Mouse (Mus musculus): ENCODE measurements around the gene Rit1.
"Not testable (repeated sequence)": the region's sequence is repeated elsewhere in the genome, so short reads cannot be mapped to it uniquely, and the experiment has no call there.

Gene Rit1

GRCm38 (mm10) chr3:88738641-88739040 lies 22.0 kb downstream of the Rit1 start:
- peak; percentile 42 for DNase-seq (ENCODE audit: extremely low spot score, low spot score)

DNA sequence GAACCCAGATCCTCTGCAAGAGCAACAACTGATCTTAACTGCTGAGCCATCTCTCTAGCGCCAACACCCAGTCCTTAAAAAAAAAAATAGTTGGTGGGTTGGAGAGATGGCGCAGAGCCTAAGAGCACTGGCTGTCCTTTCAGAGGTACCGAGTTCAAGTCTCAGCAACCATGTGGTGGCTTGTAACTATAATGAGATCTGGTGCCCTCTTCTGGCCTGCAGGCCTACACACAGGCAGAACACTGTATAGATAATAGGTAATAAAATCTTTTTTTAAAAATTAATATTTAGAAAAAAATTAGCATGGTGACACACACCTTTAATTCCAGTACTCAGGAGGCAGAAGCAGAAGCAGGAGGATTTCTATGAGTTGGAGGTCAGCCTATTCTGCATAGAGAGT lies 23.5 kb downstream of the Rit1 start:
- DNase-seq (ENCODE audit: extremely low spot score, low spot score) = no peak

DNA sequence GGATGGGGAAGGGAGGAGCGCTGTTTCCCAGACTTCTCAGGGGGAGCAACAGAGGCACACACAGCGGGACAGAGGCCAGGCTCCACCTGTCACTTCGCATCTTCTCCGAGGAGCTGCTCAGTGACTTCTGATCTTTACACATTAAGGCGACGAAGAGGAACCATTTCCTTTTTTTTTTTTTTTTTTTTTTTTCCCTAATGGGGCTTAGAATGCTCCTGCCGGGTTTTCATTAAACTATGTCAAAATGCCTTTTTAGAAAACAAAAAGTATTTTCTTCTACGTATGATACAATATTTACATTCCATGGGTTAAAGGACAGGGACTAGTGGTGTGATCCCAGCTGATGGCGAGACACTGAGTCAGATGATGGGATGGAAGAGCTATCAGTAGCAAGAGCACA lies 28.9 kb downstream of the Rit1 start:
- no peak for DNase-seq (ENCODE audit: extremely low spot score, low spot score)

- no peak for DNase-seq (ENCODE audit: extremely low spot score, low spot score)
Observed at GRCm38 (mm10) chr3:88746139-88746870, 29.7 kb downstream of the Rit1 start.

DNA sequence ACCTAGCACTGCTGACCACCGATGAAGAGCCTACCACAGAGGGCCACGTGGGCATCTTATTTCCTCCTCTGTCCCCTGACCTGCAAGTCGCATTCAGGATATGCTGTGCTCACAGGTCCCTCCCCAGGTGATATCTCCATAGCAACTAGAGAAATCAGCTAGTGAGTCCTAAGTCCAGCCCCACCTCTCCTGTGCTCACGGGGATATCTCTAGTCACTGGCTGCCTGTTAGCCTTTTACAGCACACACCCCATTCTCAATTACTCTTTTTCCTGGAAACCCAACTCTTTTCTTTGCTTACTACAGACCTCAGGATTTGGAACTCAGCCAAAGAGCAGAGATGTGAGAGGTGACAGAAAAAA lies 30.2 kb downstream of the Rit1 start:
- no peak for DNase-seq (ENCODE audit: extremely low spot score, low spot score)

DNA sequence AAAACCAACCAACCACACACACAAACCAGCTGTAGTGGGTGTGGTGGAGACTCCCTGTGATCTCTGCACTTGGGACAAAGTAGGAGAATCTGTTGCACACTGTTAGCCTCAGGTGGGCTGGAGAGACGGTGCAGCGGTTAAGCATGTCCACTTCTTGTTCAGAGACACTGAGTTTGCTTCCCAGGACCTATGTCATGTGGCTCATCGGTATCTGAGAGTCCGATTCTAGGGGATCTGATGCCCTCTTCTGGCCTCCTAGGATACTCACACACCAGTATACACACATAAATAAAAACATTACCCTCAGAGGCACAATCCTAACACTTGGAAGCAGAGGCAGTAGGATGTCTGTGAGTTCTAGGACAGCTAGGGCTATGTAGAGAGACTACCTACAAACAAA lies 37.6 kb downstream of the Rit1 start:
- DNase-seq (ENCODE audit: extremely low spot score, low spot score) = no peak

GRCm38 (mm10) chr3:88755541-88755940 lies 38.9 kb downstream of the Rit1 start:
- DNase-seq (ENCODE audit: extremely low spot score, low spot score) = no peak

GRCm38 (mm10) chr3:88756276-88756675 lies 39.6 kb downstream of the Rit1 start:
- DNase-seq (ENCODE audit: extremely low spot score, low spot score) = peak; percentile 45

- peak; percentile 39 for DNase-seq (ENCODE audit: extremely low spot score, low spot score)
Observed at GRCm38 (mm10) chr3:88758045-88758500, 41.4 kb downstream of the Rit1 start.

GRCm38 (mm10) chr3:88761619-88762018 lies 45.0 kb downstream of the Rit1 start:
- no peak for DNase-seq (ENCODE audit: extremely low spot score, low spot score)

DNA sequence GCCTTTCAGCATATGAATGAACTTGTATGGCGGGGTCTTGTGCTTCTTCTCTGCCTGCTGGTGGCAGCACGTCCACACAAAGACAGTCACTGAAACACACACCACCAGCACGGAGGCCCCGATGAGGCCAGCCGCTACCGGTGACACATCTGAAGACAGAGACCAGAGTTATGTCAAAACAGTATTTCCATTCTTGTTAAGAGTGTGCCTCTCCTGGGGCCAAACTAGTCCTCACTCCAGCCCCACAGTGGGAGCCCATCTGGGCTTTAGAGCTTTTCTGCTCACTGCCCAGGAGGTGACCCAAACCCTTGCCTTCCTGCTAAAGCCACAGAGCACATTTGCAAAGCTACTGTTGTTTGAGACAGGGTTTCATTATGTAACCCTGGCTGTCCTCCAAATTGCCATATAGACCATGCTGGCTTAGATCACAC lies 45.8 kb downstream of the Rit1 start:
- no peak for DNase-seq (ENCODE audit: extremely low spot score, low spot score)

GRCm38 (mm10) chr3:88771189-88771940 lies 54.7 kb downstream of the Rit1 start:
- DNase-seq (ENCODE audit: extremely low spot score, low spot score) = peak; percentile 44

DNA sequence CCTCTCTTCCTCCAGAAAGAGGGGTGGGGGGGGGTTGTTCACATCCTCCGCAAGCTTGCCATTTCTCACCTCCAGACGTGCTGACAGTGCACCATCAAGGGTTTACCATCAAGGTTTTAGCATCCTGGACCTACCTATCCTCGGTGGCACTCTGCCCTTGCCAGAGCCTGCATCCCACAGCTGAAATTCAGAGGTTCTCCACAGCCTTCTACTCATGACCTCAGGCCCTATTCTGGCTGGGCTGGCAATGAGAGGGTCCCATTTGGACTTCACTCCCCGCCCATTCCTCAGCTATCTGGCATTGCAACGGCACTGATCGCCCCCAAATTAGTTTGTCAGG lies 55.3 kb downstream of the Rit1 start:
- DNase-seq (ENCODE audit: extremely low spot score, low spot score) = not testable (repeated sequence)

- peak; percentile 61 for DNase-seq (ENCODE audit: extremely low spot score, low spot score)
Observed at GRCm38 (mm10) chr3:88772399-88772798, 55.8 kb downstream of the Rit1 start.

DNA sequence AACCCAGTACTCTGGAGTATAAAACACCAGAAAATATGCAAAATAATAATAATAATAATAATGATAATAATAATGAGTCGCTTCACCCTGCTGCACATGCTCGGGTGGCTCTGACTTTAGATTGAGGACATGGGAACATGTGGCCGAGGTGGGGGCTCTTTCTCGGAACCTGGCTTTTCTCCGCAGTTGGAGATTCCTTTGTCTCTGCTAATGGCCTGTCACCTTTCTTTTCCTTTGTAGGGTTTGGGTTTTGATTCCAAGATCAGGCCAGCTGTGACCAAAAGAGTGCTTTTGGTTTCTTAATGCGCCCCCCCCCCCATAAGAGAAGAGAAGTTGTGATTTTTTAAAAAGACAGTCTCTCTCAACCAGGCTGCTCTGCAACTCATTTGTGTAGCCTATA lies 56.5 kb downstream of the Rit1 start:
- not testable (repeated sequence) for DNase-seq (ENCODE audit: extremely low spot score, low spot score)

GRCm38 (mm10) chr3:88774939-88775841 lies 58.6 kb downstream of the Rit1 start, which contains the start of gene Syt11:
Gene Syt11, minus strand, starts transcription at chr3:88775164.
- peak; percentile 69 for DNase-seq (ENCODE audit: extremely low spot score, low spot score)
